Mouse (Mus musculus) heart, embryonic 11.5 days (tissue): ENCODE results near the gene Fam168b. TPM values are rescaled to one million over a fixed set of nuclear protein-coding genes. Genes with fewer than 3 reads are reported as not detected.

Experiments used
- ATAC-seq: fragments of 200-750 bp; cut with Nextera tagmentation; replicated peaks from 2 replicates; pipeline ENCODE4 v1.8.0; 2017; ENCODE audit warnings: moderate library complexity; ENCODE audit not compliant: insufficient number of reproducible peaks, low FRiP score, low TSS enrichment
- H3K27ac ChIP-seq: fragments of 300-500 bp; sonication (generic); 2 replicates; pipeline ENCODE4 v1.5.1; 2014; ENCODE audit warnings: mild to moderate bottlenecking, low read depth, low read length
- H3K27me3 ChIP-seq: fragments of 300-500 bp; sonication (generic); 2 replicates; pipeline ENCODE4 v1.6.1; 2014; ENCODE audit warnings: mild to moderate bottlenecking, low read length, mixed read lengths; ENCODE audit not compliant: control insufficient read depth, insufficient read depth
- H3K36me3 ChIP-seq: fragments of 300-500 bp; sonication (generic); 2 replicates; pipeline ENCODE4 v1.6.1; 2014; ENCODE audit warnings: mild to moderate bottlenecking, low read length, moderate library complexity, mixed read lengths; ENCODE audit not compliant: control insufficient read depth, insufficient read depth
- H3K4me1 ChIP-seq: fragments of 300-500 bp; sonication (generic); 2 replicates; pipeline ENCODE4 v1.6.1; 2014; ENCODE audit warnings: low read length; ENCODE audit not compliant: control insufficient read depth, insufficient read depth
- H3K4me2 ChIP-seq: fragments of 300-500 bp; sonication (generic); 2 replicates; pipeline ENCODE4 v1.6.1; 2014; ENCODE audit warnings: mild to moderate bottlenecking, moderate library complexity
- H3K4me3 ChIP-seq: fragments of 300-500 bp; sonication (generic); 2 replicates; pipeline ENCODE4 v1.5.1; 2014; ENCODE audit warnings: low read depth, low read length
- H3K9ac ChIP-seq: fragments of 300-500 bp; sonication (generic); 2 replicates; pipeline ENCODE4 v1.6.1; 2014; ENCODE audit warnings: mild to moderate bottlenecking, low read depth, low read length, moderate library complexity
- H3K9me3 ChIP-seq: fragments of 300-500 bp; sonication (generic); replicated peaks from 2 replicates; pipeline ENCODE4 v1.6.1; 2016; ENCODE audit warnings: low read length; ENCODE audit not compliant: control insufficient read depth
- WGBS: fragments of 180-500 bp; shearing (Covaris S2); extraction: QIAGEN DNeasy Blood & Tissue Kit; methylation state at CpG from one replicate; pipeline ENCODE4 v1.1.7; 2014; ENCODE audit not compliant: insufficient replicate concordance; 5-methylcytosine and 5-hydroxymethylcytosine counted together
- polyA plus RNA-seq: library from polyadenylated mRNA; unstranded; fragments of >200 nt; fragmentation: Nextera tagmentation; extraction: Ambion mirVana; gene quantifications from 2 replicates; pipeline ENCODE4 v1.2.1, GENCODE M21; 2014

Gene Fam168b
- polyA plus RNA-seq, 1 experiment from 2014 or later: 33.0 TPM

GRCm38 (mm10) chr1:34812407-34813247 is 30.2 kb downstream of the Fam168b start:
- peaks cover 38% of the 10 kb centered on the region for H3K36me3 ChIP-seq
- no peak overlapping the region for H3K9ac ChIP-seq
- no peak overlapping the region for H3K27ac ChIP-seq
- H3K4me2 ChIP-seq: no peak overlapping the region
- H3K4me1 ChIP-seq: peaks cover under 1% of the 10 kb centered on the region; the same call in 1 of the 2 replicates
- no peak for ATAC-seq
- no peaks in the 10 kb centered on the region for H3K9me3 ChIP-seq
- H3K4me3 ChIP-seq: no peak overlapping the region
- no peaks in the 10 kb centered on the region for H3K27me3 ChIP-seq
- 91% methylated on average over 13 of the region's 13 CpGs for WGBS

GRCm38 (mm10) chr1:34811581-34811980 is 31.3 kb downstream of the Fam168b start:
- Histone ChIP-seq H3K36me3 (peaks cover 31% of the 10 kb centered on the region), H3K4me1 (peaks cover 10% of the 10 kb centered on the region), H3K27ac (no peak overlapping the region), H3K9me3 (no peaks in the 10 kb centered on the region), H3K27me3 (no peaks in the 10 kb centered on the region), H3K4me2 (no peak overlapping the region), H3K4me3 (no peak overlapping the region), H3K9ac (no peak overlapping the region)
- WGBS: 80% methylated on average over 6 of the region's 6 CpGs
- ATAC-seq: no peak

GRCm38 (mm10) chr1:34811035-34811434 is 31.8 kb downstream of the Fam168b start:
- no peak overlapping the region for H3K4me2 ChIP-seq
- no peak overlapping the region for H3K27ac ChIP-seq
- peaks cover 2% of the 10 kb centered on the region; the same call in 1 of the 2 replicates for H3K27me3 ChIP-seq
- 68% methylated on average over 6 of the region's 6 CpGs for WGBS
- no peak for ATAC-seq
- peaks cover 27% of the 10 kb centered on the region for H3K36me3 ChIP-seq
- peaks cover 11% of the 10 kb centered on the region for H3K4me1 ChIP-seq
- H3K9ac ChIP-seq: no peak overlapping the region
- H3K4me3 ChIP-seq: no peak overlapping the region
- H3K9me3 ChIP-seq: no peaks in the 10 kb centered on the region

GRCm38 (mm10) chr1:34810293-34810692 is 32.6 kb downstream of the Fam168b start:
- Histone ChIP-seq H3K9ac (no peak overlapping the region), H3K4me2 (no peak overlapping the region), H3K9me3 (no peaks in the 10 kb centered on the region), H3K4me3 (no peak overlapping the region), H3K36me3 (peaks cover 26% of the 10 kb centered on the region), H3K27ac (no peak overlapping the region), H3K4me1 (peaks cover 15% of the 10 kb centered on the region), H3K27me3 (peaks cover 5% of the 10 kb centered on the region)
- ATAC-seq: no peak
- 93% methylated on average over 11 of the region's 11 CpGs for WGBS

GRCm38 (mm10) chr1:34808445-34808844 is 34.4 kb downstream of the Fam168b start:
- Histone ChIP-seq H3K36me3 (peaks cover 14% of the 10 kb centered on the region), H3K4me2 (no peak overlapping the region), H3K9me3 (no peaks in the 10 kb centered on the region), H3K27me3 (peaks cover 5% of the 10 kb centered on the region), H3K27ac (no peak overlapping the region), H3K9ac (no peak overlapping the region), H3K4me1 (peaks cover 15% of the 10 kb centered on the region), H3K4me3 (no peak overlapping the region)
- WGBS: 91% methylated on average over 8 of the region's 8 CpGs
- no peak for ATAC-seq

GRCm38 (mm10) chr1:34805931-34806520 is 36.8 kb downstream of the Fam168b start:
- Histone ChIP-seq H3K9me3 (no peaks in the 10 kb centered on the region), H3K36me3 (peaks cover 5% of the 10 kb centered on the region; the same call in 1 of the 2 replicates), H3K27ac (no peak overlapping the region), H3K4me2 (peak overlapping the region; percentile 23; the same call in 1 of the 2 replicates), H3K4me1 (peaks cover 26% of the 10 kb centered on the region), H3K9ac (no peak overlapping the region), H3K27me3 (peaks cover 5% of the 10 kb centered on the region), H3K4me3 (no peak overlapping the region)
- WGBS: 15% methylated on average over 35 of the region's 35 CpGs
- ATAC-seq: no peak

GRCm38 (mm10) chr1:34804863-34805262 is 38.0 kb downstream of the Fam168b start:
- Histone ChIP-seq H3K9me3 (no peaks in the 10 kb centered on the region), H3K4me2 (no peak overlapping the region), H3K36me3 (no peaks in the 10 kb centered on the region), H3K27ac (no peak overlapping the region), H3K4me1 (peaks cover 26% of the 10 kb centered on the region), H3K9ac (no peak overlapping the region), H3K4me3 (no peak overlapping the region), H3K27me3 (peaks cover 5% of the 10 kb centered on the region)
- no peak for ATAC-seq
- WGBS: 92% methylated on average over 7 of the region's 7 CpGs

GRCm38 (mm10) chr1:34802290-34802642 is 40.6 kb downstream of the Fam168b start:
- peak overlapping the region; percentile 94 for H3K4me2 ChIP-seq

More at GRCm38 (mm10) chr1:34802290-34802642, 40.6 kb downstream of the Fam168b start:
- H3K36me3 ChIP-seq: no peaks in the 10 kb centered on the region
- no peaks in the 10 kb centered on the region for H3K9me3 ChIP-seq
- peak overlapping the region; percentile 74 for H3K4me3 ChIP-seq
- ATAC-seq: no peak
- H3K9ac ChIP-seq: peak overlapping the region; percentile 75
- H3K27me3 ChIP-seq: peaks cover 5% of the 10 kb centered on the region
- H3K4me1 ChIP-seq: peaks cover 22% of the 10 kb centered on the region
- H3K27ac ChIP-seq: no peak overlapping the region
- 19% methylated on average over 7 of the region's 7 CpGs for WGBS
